ENCODE assay signal across 8 mouse cellular contexts in genomic region chr19:7069781-7070763, GRCm38 (mm10). TPM values are rescaled to one million over a fixed set of nuclear protein-coding genes. Genes with fewer than 3 reads are reported as not detected.
DNase-seq lines count a peak whose midpoint lies in the region; ATAC-seq lines count a peak whose summit lies in the region.

No protein-coding gene starts in this region.

- peak overlapping the region; percentile 80 for H3K27ac ChIP-seq in embryonic facial prominence, embryonic 10.5 days (replicated peaks)
- peak overlapping the region; percentile 87 for H3K27ac ChIP-seq in hindbrain, embryonic 10.5 days

- 3% methylated on average over 35 of the region's 35 CpGs for WGBS in embryonic facial prominence, embryonic 10.5 days
- 4% methylated on average over 35 of the region's 35 CpGs for WGBS in hindbrain, embryonic 10.5 days

- peak overlapping the region; percentile 49 for H3K4me3 ChIP-seq in embryonic facial prominence, embryonic 10.5 days
- peak overlapping the region; percentile 39 for H3K4me3 ChIP-seq in hindbrain, embryonic 10.5 days

- peak; percentile 75 for DNase-seq in MN1 (ENCODE audit: low spot score)
- DNase-seq in embryonic facial prominence, embryonic 10.5 days (ENCODE audit: low spot score), result peak; percentile 77
- DNase-seq in hindbrain, embryonic 10.5 days (ENCODE audit: low spot score), result peak; percentile 66
- peak; percentile 21 for DNase-seq in lung, postnatal 36 days
- DNase-seq in c-Kit-positive CD71-positive TER-119-positive erythroid progenitor cells, embryonic 14.5 days (ENCODE audit: low spot score), result no peak
- DNase-seq in B cell, adult 2 months, result no peak
- DNase-seq in layer of hippocampus, postnatal 14 days (ENCODE audit: low spot score in 2 of 2), result no peak

- no peaks in the 10 kb centered on the region for H3K9me3 ChIP-seq in embryonic facial prominence, embryonic 10.5 days
- no peaks in the 10 kb centered on the region for H3K9me3 ChIP-seq in hindbrain, embryonic 10.5 days

- no peak for ATAC-seq in inflammation-experienced regulatory T-cells, adult 6 months

- H3K4me1 ChIP-seq in embryonic facial prominence, embryonic 10.5 days, result peaks cover 88% of the 10 kb centered on the region
- peaks cover 96% of the 10 kb centered on the region for H3K4me1 ChIP-seq in hindbrain, embryonic 10.5 days (replicated peaks)

- H3K36me3 ChIP-seq in embryonic facial prominence, embryonic 10.5 days (replicated peaks), result no peaks in the 10 kb centered on the region
- H3K36me3 ChIP-seq in hindbrain, embryonic 10.5 days, result no peaks in the 10 kb centered on the region

- peaks cover 82% of the 10 kb centered on the region for H3K27me3 ChIP-seq in embryonic facial prominence, embryonic 10.5 days (replicated peaks; ENCODE audit: low read depth, poor library complexity, severe bottlenecking)
- peaks cover 82% of the 10 kb centered on the region for H3K27me3 ChIP-seq in hindbrain, embryonic 10.5 days (ENCODE audit: insufficient read depth, poor library complexity, severe bottlenecking)

RNA-seq across cellular contexts. Expression of gene Macrod1, which starts 13.5 kb away (rescaled TPM):
- polyA plus RNA-seq in embryonic facial prominence, embryonic 10.5 days (2016; fragmentation: Nextera tagmentation; extraction: Ambion mirVana), result 5.0 and 5.4 TPM in 2 replicates
- 2.9 and 3.4 TPM in 2 replicates for polyA plus RNA-seq in hindbrain, embryonic 10.5 days (2016; fragmentation: Nextera tagmentation; extraction: Ambion mirVana)
- polyA plus RNA-seq in inflammation-experienced regulatory T-cells, adult 6 months (2017; shearing (Covaris generic)), result 1 to 10 TPM in 2 of 3 experiments, under 1 TPM in 1; 0.99 to 3.1 (median 1.8) TPM
- 10 to 100 TPM; 10.3 to 11.6 TPM for total RNA-seq in layer of hippocampus, postnatal 14 days (2021)

RNA-seq across cellular contexts. Expression of gene Stip1, which starts 30.3 kb away (rescaled TPM):
- 453 and 489 TPM in 2 replicates for polyA plus RNA-seq in embryonic facial prominence, embryonic 10.5 days (2016; fragmentation: Nextera tagmentation; extraction: Ambion mirVana)
- polyA plus RNA-seq in hindbrain, embryonic 10.5 days (2016; fragmentation: Nextera tagmentation; extraction: Ambion mirVana), result 372 and 451 TPM in 2 replicates
- polyA plus RNA-seq in inflammation-experienced regulatory T-cells, adult 6 months (2017; shearing (Covaris generic)), result 100 to 1,000 TPM; 104 to 160 (median 120) TPM
- 100 to 1,000 TPM; 136 to 159 TPM for total RNA-seq in layer of hippocampus, postnatal 14 days (2021)

RNA-seq across cellular contexts. Expression of gene Flrt1, which starts 35.5 kb away (rescaled TPM):
- polyA plus RNA-seq in embryonic facial prominence, embryonic 10.5 days (2016; fragmentation: Nextera tagmentation; extraction: Ambion mirVana), result 2.5 and 2.9 TPM in 2 replicates
- polyA plus RNA-seq in hindbrain, embryonic 10.5 days (2016; fragmentation: Nextera tagmentation; extraction: Ambion mirVana), result 3.1 and 4.0 TPM in 2 replicates
- under 1 TPM in 1 of 3 experiments, not detected in 2; 0.20 TPM for polyA plus RNA-seq in inflammation-experienced regulatory T-cells, adult 6 months (2017; shearing (Covaris generic))
- 10 to 100 TPM; 21.8 to 22.6 TPM for total RNA-seq in layer of hippocampus, postnatal 14 days (2021)

RNA-seq across cellular contexts. Expression of gene Fermt3, which starts 50.8 kb away (rescaled TPM):
- 7.1 and 8.0 TPM in 2 replicates for polyA plus RNA-seq in embryonic facial prominence, embryonic 10.5 days (2016; fragmentation: Nextera tagmentation; extraction: Ambion mirVana)
- 8.7 and 10.1 TPM in 2 replicates for polyA plus RNA-seq in hindbrain, embryonic 10.5 days (2016; fragmentation: Nextera tagmentation; extraction: Ambion mirVana)
- 100 to 1,000 TPM; 253 to 288 (median 257) TPM for polyA plus RNA-seq in inflammation-experienced regulatory T-cells, adult 6 months (2017; shearing (Covaris generic))
- total RNA-seq in layer of hippocampus, postnatal 14 days (2021), result 1 to 10 TPM; 3.6 to 5.4 TPM

Comparison
In these comparisons a context has a peak if more than half of its experiments do, and no peak if none do; other contexts are left out.
1. DNase-seq: peak in MN1 (single experiment), embryonic facial prominence, embryonic 10.5 days (single experiment), hindbrain, embryonic 10.5 days (single experiment) and lung, postnatal 36 days (single experiment); none in c-Kit-positive CD71-positive TER-119-positive erythroid progenitor cells, embryonic 14.5 days (single experiment), B cell, adult 2 months (0 of 2) and layer of hippocampus, postnatal 14 days (0 of 2).